Comparison of ENCODE assay signal across 9 mouse cellular contexts in genomic region chr1:86472197-86472952, GRCm38 (mm10). TPM values are rescaled to one million over a fixed set of nuclear protein-coding genes. Genes with fewer than 3 reads are reported as not detected.
DNase-seq lines count a peak whose midpoint lies in the region; ATAC-seq lines count a peak whose summit lies in the region.
"Had no signal": no experiment of that assay in that cellular context is flagged by ENCODE, and none has a peak within 500 bp of the region (broad histone marks: within the 10 kb centered on the region; RNA-seq: fewer than 3 reads in every experiment).

No protein-coding gene starts in this region.

- intact Hi-C loops in heart, postnatal 14 days (cut with DNase I) = loop anchor here (1.0 to 5.0 kb wide), 3 partner anchors 15 to 55 kb away; partner anchors contain the start of gene Ptma

- no peaks in the 10 kb centered on the region for H3K27me3 ChIP-seq in forebrain, embryonic 12.5 days

- H3K36me3 ChIP-seq in forebrain, embryonic 12.5 days (replicated peaks) = no peaks in the 10 kb centered on the region

- H3K4me2 ChIP-seq in forebrain, embryonic 12.5 days = peak overlapping the region; percentile 47

- 0 out of 2 replicates have a peak, but pooled peaks have one; percentile 39 for ATAC-seq in forebrain, embryonic 12.5 days (ENCODE audit: low FRiP score)
- ATAC-seq in megakaryocyte progenitor cell, adult 5-6 weeks (replicated peaks; ENCODE audit: poor library complexity) = peak; percentile 50

- H3K27ac ChIP-seq in forebrain, embryonic 12.5 days = peak overlapping the region; percentile 65; the same call in 1 of the 2 replicates

- DNase-seq in Muller cell, postnatal 12 days (ENCODE audit: inconsistent ontology term) = peak; percentile 83
- DNase-seq in c-Kit-negative CD71-positive TER-119-positive erythroid progenitor cells, embryonic 14.5 days (ENCODE audit: low read depth, low spot score) = peak; percentile 66
- DNase-seq in heart, postnatal 14 days = peak; percentile 87 to 88
- DNase-seq in kidney, postnatal 4 days = peak; percentile 84 to 91
- peak; percentile 66 to 75 for DNase-seq in spleen, postnatal 10 days (ENCODE audit: low spot score in 2 of 2)
- DNase-seq in layer of hippocampus, postnatal 25 days (ENCODE audit: extremely low spot score in 1 of 2, low spot score in 1 of 2) = no peak

- peaks cover 10% of the 10 kb centered on the region for H3K4me1 ChIP-seq in forebrain, embryonic 12.5 days

- H3K9me3 ChIP-seq in forebrain, embryonic 12.5 days = no peaks in the 10 kb centered on the region

- H3K4me3 ChIP-seq in forebrain, embryonic 12.5 days (replicated peaks) = no peak overlapping the region; the same call in 1 of the 2 replicates

- H3K9ac ChIP-seq in forebrain, embryonic 12.5 days = peak overlapping the region; percentile 29

- 23% methylated on average over 31 of the region's 31 CpGs for WGBS in forebrain, embryonic 12.5 days

RNA-seq across cellular contexts. Expression of gene Tex44, which starts 46.2 kb away (rescaled TPM):
- polyA plus RNA-seq in forebrain, embryonic 12.5 days (2016; fragmentation: Nextera tagmentation; extraction: Ambion mirVana) = not detected in 2 replicates
- not detected for total RNA-seq in heart, postnatal 14 days (2021)
- not detected in 2 replicates for total RNA-seq in megakaryocyte progenitor cell, adult 5-6 weeks (2015)
- total RNA-seq in megakaryocyte progenitor cell, adult 5-6 weeks (2017) = not detected in 2 replicates
- not detected for total RNA-seq in layer of hippocampus, postnatal 25 days (2021)
- total RNA-seq: left cerebral cortex, postnatal 10 days had no signal

RNA-seq across cellular contexts. Expression of gene Nmur1, which starts 46.3 kb away (rescaled TPM):
- polyA plus RNA-seq in forebrain, embryonic 12.5 days (2016; fragmentation: Nextera tagmentation; extraction: Ambion mirVana) = not detected in 2 replicates
- not detected for total RNA-seq in heart, postnatal 14 days (2021)
- total RNA-seq in megakaryocyte progenitor cell, adult 5-6 weeks (2015) = 1.0 TPM in 1 of 2 replicates, not detected in the other
- total RNA-seq in megakaryocyte progenitor cell, adult 5-6 weeks (2017) = not detected in 2 replicates
- not detected for total RNA-seq in layer of hippocampus, postnatal 25 days (2021)

RNA-seq across cellular contexts. Expression of gene Ptma, which starts 54.2 kb away (rescaled TPM):
- 3,257 and 3,328 TPM in 2 replicates for polyA plus RNA-seq in forebrain, embryonic 12.5 days (2016; fragmentation: Nextera tagmentation; extraction: Ambion mirVana)
- total RNA-seq in heart, postnatal 14 days (2021) = 100 to 1,000 TPM; 290 to 401 TPM
- total RNA-seq in megakaryocyte progenitor cell, adult 5-6 weeks (2015) = 6,310 and 6,455 TPM in 2 replicates
- 6,827 and 7,265 TPM in 2 replicates for total RNA-seq in megakaryocyte progenitor cell, adult 5-6 weeks (2017)
- 100 to 1,000 TPM; 508 to 527 TPM for total RNA-seq in layer of hippocampus, postnatal 25 days (2021)

Comparison
In these comparisons a context has a peak if more than half of its experiments do, and no peak if none do; other contexts are left out.
1. DNase-seq: peak in Muller cell, postnatal 12 days (single experiment), c-Kit-negative CD71-positive TER-119-positive erythroid progenitor cells, embryonic 14.5 days (single experiment), heart, postnatal 14 days (2 of 2), kidney, postnatal 4 days (2 of 2) and spleen, postnatal 10 days (2 of 2); none in layer of hippocampus, postnatal 25 days (0 of 2).
2. RNA of gene Ptma, which starts 54.2 kb away (total RNA-seq): 6,310 to 7,265 TPM in megakaryocyte progenitor cell, adult 5-6 weeks; 508 to 527 TPM in layer of hippocampus, postnatal 25 days and 290 to 401 TPM in heart, postnatal 14 days; every median in the first group is over 10 times any median in the second.